Mouse (Mus musculus): ENCODE measurements around the gene Polr3b. TPM values are rescaled to one million over a fixed set of nuclear protein-coding genes. Genes with fewer than 3 reads are reported as not detected.

Gene Polr3b
- polyA plus RNA-seq, 1 experiment, result 8.3 TPM

GRCm38 (mm10) chr10:84757426-84758199 lies 135.5 kb downstream of the Polr3b start:
- no peak for DNase-seq (ENCODE audit: extremely low spot score in 1 of 2, low spot score in 1 of 2)

- DNase-seq (ENCODE audit: extremely low spot score in 1 of 2, low spot score in 1 of 2), result no peak
These were observed 136.0 kb downstream of the Polr3b start for GRCm38 (mm10) chr10:84758200-84758468.

- DNase-seq (ENCODE audit: extremely low spot score in 1 of 2, low spot score in 1 of 2), result no peak
These were observed 136.7 kb downstream of the Polr3b start for GRCm38 (mm10) chr10:84758483-84759431.

GRCm38 (mm10) chr10:84759511-84760117 lies 137.5 kb downstream of the Polr3b start:
- DNase-seq (ENCODE audit: extremely low spot score in 1 of 2, low spot score in 1 of 2), result no peak

- no peak for DNase-seq (ENCODE audit: extremely low spot score in 1 of 2, low spot score in 1 of 2)
These were observed 138.3 kb downstream of the Polr3b start for GRCm38 (mm10) chr10:84760118-84761111.

GRCm38 (mm10) chr10:84768766-84769165 lies 146.7 kb downstream of the Polr3b start:
- DNase-seq (ENCODE audit: extremely low spot score in 1 of 2, low spot score in 1 of 2), result no peak

GRCm38 (mm10) chr10:84772380-84773130 lies 150.5 kb downstream of the Polr3b start:
- DNase-seq (ENCODE audit: extremely low spot score in 1 of 2, low spot score in 1 of 2), result peak; percentile 79 to 82

- DNase-seq (ENCODE audit: extremely low spot score in 1 of 2, low spot score in 1 of 2), result no peak
These were observed 151.8 kb downstream of the Polr3b start for GRCm38 (mm10) chr10:84773889-84774288.

GRCm38 (mm10) chr10:84774573-84774972 lies 152.5 kb downstream of the Polr3b start:
- no peak for DNase-seq (ENCODE audit: extremely low spot score in 1 of 2, low spot score in 1 of 2)

Other genes starting within 250 kb of the Polr3b start
- gene Nuak1, start 181.7 kb upstream of the Polr3b start, polyA plus RNA-seq (2012; rRNA removed), result 23.4 and 24.2 TPM in 2 replicates
- 14.2 and 15.8 TPM in 2 replicates for gene Ckap4, start 88.2 kb upstream of the Polr3b start, polyA plus RNA-seq (2012; rRNA removed)
- 39.3 and 40.2 TPM in 2 replicates for gene Tcp11l2, start 45.7 kb upstream of the Polr3b start, polyA plus RNA-seq (2012; rRNA removed)
- 13.0 and 13.1 TPM in 2 replicates for gene Rfx4, start 133.8 kb downstream of the Polr3b start, polyA plus RNA-seq (2012; rRNA removed)